Mouse (Mus musculus): ENCODE measurements at regions not wholly inside any gene's neighbourhood (a gene's known extent, or its start where the extent isn't known, plus 50 kb on each side); places are given as distances from the start of the nearest gene placed in this dataset.
"Not testable (repeated sequence)": the region's sequence is repeated elsewhere in the genome, so short reads cannot be mapped to it uniquely, and the experiment has no call there.

DNA sequence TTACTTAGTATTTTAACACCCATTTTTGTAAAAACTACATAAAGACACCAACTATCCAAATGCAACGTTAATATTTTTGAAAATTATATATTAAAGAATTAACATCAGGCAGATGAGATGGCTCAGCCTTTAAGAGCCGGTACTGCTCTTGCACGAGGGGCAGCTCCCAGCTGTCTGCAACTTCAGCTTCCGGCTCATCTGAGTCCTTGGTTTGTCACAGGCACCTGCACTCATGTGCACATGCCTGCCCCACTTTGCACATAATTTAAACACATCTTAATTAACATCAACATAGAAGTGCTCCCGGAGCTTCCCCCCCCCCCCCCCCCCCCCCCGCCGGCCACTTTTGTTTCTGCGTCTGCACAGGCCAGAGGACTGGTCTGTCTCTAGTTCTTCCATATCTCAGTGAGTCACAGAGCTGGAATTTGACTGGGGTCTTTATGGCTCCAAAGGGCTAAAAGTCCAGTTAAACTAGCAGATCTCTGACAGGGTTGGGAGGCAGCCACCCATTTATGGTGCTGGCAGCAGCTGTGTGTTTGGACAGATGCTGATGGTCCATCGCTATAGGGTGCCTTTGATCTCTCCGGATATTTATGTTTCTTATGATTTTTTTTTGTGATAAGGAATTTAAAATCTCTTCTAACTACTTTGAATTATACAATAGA, 61.9 kb upstream of the Wdr26 start:
- no peak overlapping the region for H3K9ac ChIP-seq (replicated peaks; ENCODE audit: low read length, poor library complexity, severe bottlenecking)
- no peak for TF ChIP-seq CTCF (IDR thresholded peaks at IDR 0.05)
- no peaks in the 10 kb centered on the region; the same call in 1 of the 2 replicates for H3K4me1 ChIP-seq (ENCODE audit: insufficient read depth, low read length)
- DNase-seq (ENCODE audit: low spot score) (no peak), ATAC-seq (ENCODE audit: low FRiP score) (no peak)
- WGBS = 48% methylated on average over 7 of the region's 10 CpGs
- no peaks in the 10 kb centered on the region for H3K27me3 ChIP-seq (ENCODE audit: insufficient read depth, low read length)
- H3K4me3 ChIP-seq (ENCODE audit: low read depth, low read length) = no peak overlapping the region
- H3K9me3 ChIP-seq (ENCODE audit: low read length) = no peaks in the 10 kb centered on the region
- no peak overlapping the region for H3K27ac ChIP-seq (ENCODE audit: low read depth, low read length)
- no peaks in the 10 kb centered on the region for H3K36me3 ChIP-seq (ENCODE audit: insufficient read depth, low read length)
- H3K4me2 ChIP-seq (ENCODE audit: low read depth, low read length, poor library complexity, severe bottlenecking) = no peak overlapping the region

DNA sequence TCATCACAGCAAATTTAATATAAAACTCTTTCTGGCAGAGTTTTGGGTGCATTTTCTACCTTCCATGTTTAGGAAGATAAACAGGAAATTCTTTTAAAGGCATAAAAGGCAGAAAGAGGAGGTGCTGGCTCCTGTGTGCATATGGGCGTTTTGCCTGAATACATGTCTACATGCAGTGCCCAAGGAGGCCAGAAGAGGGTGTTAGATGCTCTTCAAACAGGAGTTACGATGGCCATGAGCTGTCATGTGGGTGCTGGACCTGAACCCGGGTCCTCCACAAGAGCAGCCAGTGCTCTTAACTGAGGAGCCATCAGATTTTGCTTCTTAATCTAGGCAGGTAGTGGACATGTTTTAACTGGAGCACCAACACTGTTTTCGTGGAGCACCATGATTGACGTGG, 69.0 kb upstream of the Wdr26 start:
- WGBS = 82% methylated on average over 5 of the region's 5 CpGs
- Histone ChIP-seq H3K9me3 (ENCODE audit: low read length) (no peaks in the 10 kb centered on the region), H3K27me3 (ENCODE audit: insufficient read depth, low read length) (no peaks in the 10 kb centered on the region), H3K36me3 (ENCODE audit: insufficient read depth, low read length) (no peaks in the 10 kb centered on the region), H3K4me3 (ENCODE audit: low read depth, low read length) (no peak overlapping the region), H3K9ac (replicated peaks; ENCODE audit: low read length, poor library complexity, severe bottlenecking) (no peak overlapping the region), H3K27ac (ENCODE audit: low read depth, low read length) (no peak overlapping the region), H3K4me1 (ENCODE audit: insufficient read depth, low read length) (no peaks in the 10 kb centered on the region), H3K4me2 (ENCODE audit: low read depth, low read length, poor library complexity, severe bottlenecking) (no peak overlapping the region)
- DNase-seq (ENCODE audit: low spot score) (no peak), ATAC-seq (ENCODE audit: low FRiP score) (no peak)
- no peak; the same call in 1 of the 2 replicates for TF ChIP-seq CTCF (IDR thresholded peaks at IDR 0.05)

DNA sequence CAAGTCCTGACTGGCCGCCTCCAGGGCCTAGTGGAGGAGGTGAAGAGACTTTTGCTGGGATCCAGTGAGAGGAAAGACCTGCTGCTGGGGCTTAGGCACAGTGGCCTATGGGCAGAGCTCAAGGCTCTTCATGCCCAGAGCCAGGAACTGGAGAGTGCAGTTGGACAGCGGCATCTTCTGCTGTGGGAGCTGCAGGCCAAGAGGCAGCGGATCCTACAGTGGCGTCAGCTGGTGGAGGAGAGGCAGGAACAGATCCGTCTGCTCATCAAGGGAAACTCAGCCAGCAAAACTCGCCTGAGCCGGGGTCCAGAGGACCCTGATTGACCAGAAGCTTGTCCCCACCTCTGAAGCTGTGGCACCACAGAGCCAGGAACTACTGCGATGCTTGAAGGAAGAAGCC, 69.4 kb upstream of the Cnih3 start:
- not testable (repeated sequence) for H3K36me3 ChIP-seq (ENCODE audit: insufficient read depth, low read length); H3K9ac ChIP-seq (replicated peaks; ENCODE audit: low read length, poor library complexity, severe bottlenecking); H3K4me3 ChIP-seq (ENCODE audit: low read depth, low read length); DNase-seq (ENCODE audit: low spot score); H3K4me1 ChIP-seq (ENCODE audit: insufficient read depth, low read length); H3K27me3 ChIP-seq (ENCODE audit: insufficient read depth, low read length); H3K4me2 ChIP-seq (ENCODE audit: low read depth, low read length, poor library complexity, severe bottlenecking); H3K27ac ChIP-seq (ENCODE audit: low read depth, low read length); H3K9me3 ChIP-seq (ENCODE audit: low read length); ATAC-seq (ENCODE audit: low FRiP score)
- 88% methylated on average over 8 of the region's 8 CpGs for WGBS

DNA sequence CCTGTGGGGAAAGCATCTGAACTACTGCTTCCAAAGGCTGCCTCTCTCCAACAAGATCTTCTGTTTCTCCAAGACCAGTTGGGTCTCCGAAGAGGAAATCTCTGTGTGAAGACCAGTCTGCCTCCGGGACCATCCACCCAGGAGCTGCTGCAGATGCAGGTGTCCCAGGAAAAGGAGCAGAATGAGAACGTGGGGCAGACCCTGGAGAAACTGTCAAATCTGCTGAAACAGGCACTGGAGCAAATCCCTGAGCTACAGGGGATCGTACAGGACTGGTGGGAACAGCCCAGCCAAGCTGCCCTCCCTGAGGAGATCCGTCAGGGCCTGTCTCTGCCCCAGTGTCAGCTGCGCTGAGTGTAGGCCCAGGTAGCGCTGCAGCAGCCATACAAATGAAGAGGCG, 68.9 kb upstream of the Cnih3 start:
- DNase-seq (ENCODE audit: low spot score); ATAC-seq (ENCODE audit: low FRiP score): not testable (repeated sequence)
- WGBS = 84% methylated on average over 8 of the region's 8 CpGs

DNA sequence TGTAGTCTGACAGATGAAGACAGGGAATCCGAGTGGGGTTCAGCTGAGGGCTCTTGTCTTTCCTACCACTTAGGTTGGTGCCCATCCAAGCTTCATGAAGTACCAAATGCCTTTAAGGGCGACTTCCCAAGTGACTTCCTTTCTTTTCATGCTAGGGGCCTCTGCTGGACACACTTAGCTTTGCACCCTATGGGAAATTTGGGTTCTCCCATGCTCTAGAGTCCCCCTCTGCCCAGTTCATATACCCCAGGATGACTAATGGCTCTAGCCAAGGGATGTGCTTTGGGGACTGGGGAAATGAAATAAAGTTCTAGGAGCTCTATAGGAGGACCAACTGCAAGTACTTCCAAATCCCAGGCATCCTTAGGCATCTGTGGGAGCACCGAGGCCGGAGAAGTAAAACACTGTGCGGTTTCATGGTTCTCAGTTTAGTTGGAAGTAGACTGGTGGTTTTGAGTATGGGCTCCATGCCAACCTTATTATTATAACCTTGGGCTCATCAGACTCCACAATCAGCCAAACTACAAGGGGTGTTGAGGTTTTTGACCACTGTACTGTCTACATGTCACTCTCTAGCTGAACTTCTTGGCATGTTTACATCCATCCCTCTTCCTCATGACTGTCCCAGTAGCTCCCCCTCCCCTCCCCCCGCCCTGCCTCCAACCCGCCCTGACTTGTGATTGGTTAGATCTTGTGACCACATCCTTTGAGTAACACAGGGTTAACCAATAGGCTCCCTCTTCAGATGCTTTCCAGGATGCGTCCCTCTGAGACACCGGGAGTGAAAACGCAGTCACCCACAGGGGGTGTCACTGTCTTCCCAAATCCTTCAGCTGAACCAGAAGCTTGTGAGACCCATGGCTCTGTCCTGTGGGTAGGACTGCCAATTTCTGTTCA, 67.9 kb upstream of the Cnih3 start:
- ATAC-seq (ENCODE audit: low FRiP score) (no peak), DNase-seq (ENCODE audit: low spot score) (no peak)
- Histone ChIP-seq H3K9ac (replicated peaks; ENCODE audit: low read length, poor library complexity, severe bottlenecking) (no peak overlapping the region), H3K4me2 (ENCODE audit: low read depth, low read length, poor library complexity, severe bottlenecking) (no peak overlapping the region), H3K27me3 (ENCODE audit: insufficient read depth, low read length) (no peaks in the 10 kb centered on the region), H3K9me3 (ENCODE audit: low read length) (no peaks in the 10 kb centered on the region), H3K36me3 (ENCODE audit: insufficient read depth, low read length) (no peaks in the 10 kb centered on the region), H3K4me1 (ENCODE audit: insufficient read depth, low read length) (no peaks in the 10 kb centered on the region), H3K4me3 (ENCODE audit: low read depth, low read length) (no peak overlapping the region), H3K27ac (ENCODE audit: low read depth, low read length) (no peak overlapping the region)
- TF ChIP-seq CTCF (IDR thresholded peaks at IDR 0.05) = peak; percentile 27; the same call in 1 of the 2 replicates
- WGBS = 73% methylated on average over 10 of the region's 10 CpGs

More for the DNA sequence above, 68.9 kb upstream of the Cnih3 start:
- H3K4me2 ChIP-seq (ENCODE audit: low read depth, low read length, poor library complexity, severe bottlenecking); H3K4me3 ChIP-seq (ENCODE audit: low read depth, low read length); H3K36me3 ChIP-seq (ENCODE audit: insufficient read depth, low read length); H3K27me3 ChIP-seq (ENCODE audit: insufficient read depth, low read length); H3K9ac ChIP-seq (replicated peaks; ENCODE audit: low read length, poor library complexity, severe bottlenecking); H3K27ac ChIP-seq (ENCODE audit: low read depth, low read length); H3K4me1 ChIP-seq (ENCODE audit: insufficient read depth, low read length); H3K9me3 ChIP-seq (ENCODE audit: low read length): not testable (repeated sequence)

DNA sequence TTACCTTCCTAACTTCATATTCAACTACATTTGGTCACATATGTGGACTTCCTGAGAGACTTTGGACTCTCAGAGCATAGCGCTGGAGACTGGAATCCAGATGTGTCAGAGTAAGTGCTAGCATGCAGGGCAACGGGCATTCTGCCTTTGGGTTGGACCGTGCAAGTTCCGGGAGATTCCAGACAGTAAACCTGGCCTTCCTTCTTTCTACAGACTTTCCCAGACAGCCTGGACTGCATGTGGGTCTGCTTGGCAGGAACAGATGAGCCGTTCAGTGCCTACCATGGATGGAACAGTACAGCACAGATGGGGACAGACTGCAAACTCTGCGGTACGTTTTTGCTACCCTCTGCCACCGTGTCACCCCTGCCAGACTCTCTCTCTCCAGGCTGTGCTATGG, 66.8 kb upstream of the Cnih3 start:
- no peak overlapping the region for H3K9ac ChIP-seq (replicated peaks; ENCODE audit: low read length, poor library complexity, severe bottlenecking)
- no peak overlapping the region for H3K4me2 ChIP-seq (ENCODE audit: low read depth, low read length, poor library complexity, severe bottlenecking)
- no peak overlapping the region for H3K4me3 ChIP-seq (ENCODE audit: low read depth, low read length)
- no peak for DNase-seq (ENCODE audit: low spot score)
- 88% methylated on average over 8 of the region's 8 CpGs for WGBS
- H3K27me3 ChIP-seq (ENCODE audit: insufficient read depth, low read length) = no peaks in the 10 kb centered on the region
- no peak overlapping the region for H3K27ac ChIP-seq (ENCODE audit: low read depth, low read length)
- ATAC-seq (ENCODE audit: low FRiP score) = no peak
- H3K9me3 ChIP-seq (ENCODE audit: low read length) = no peaks in the 10 kb centered on the region
- TF ChIP-seq CTCF (IDR thresholded peaks at IDR 0.05) = no peak
- no peaks in the 10 kb centered on the region for H3K4me1 ChIP-seq (ENCODE audit: insufficient read depth, low read length)
- H3K36me3 ChIP-seq (ENCODE audit: insufficient read depth, low read length) = no peaks in the 10 kb centered on the region

Measured in midbrain, postnatal 0 days (tissue).